Mouse (Mus musculus): Measurements from ENCODE around the gene Pgs1.

- TF ChIP-seq CTCF (IDR thresholded peaks at IDR 0.05) (no peak), POLR2A (IDR thresholded peaks at IDR 0.05; ENCODE audit: insufficient read depth, low read depth, low read length) (no peak)
Observed at GRCm38 (mm10) chr11:117975211-117975967, 10.7 kb upstream of the Pgs1 start.
